Mouse (Mus musculus): ENCODE measurements around the gene Auts2. TPM values are rescaled to one million over a fixed set of nuclear protein-coding genes. Genes with fewer than 3 reads are reported as not detected.

The Auts2 gene
- polyA plus RNA-seq, 1 experiment, result 0.55 TPM

- H3K4me1 ChIP-seq (ENCODE audit: control insufficient read depth, insufficient read depth, low read length), result no peaks in the 10 kb centered on the region
- H3K27ac ChIP-seq (ENCODE audit: insufficient read depth, low read depth, low read length), result no peak overlapping the region
- H3K4me3 ChIP-seq (ENCODE audit: insufficient read depth, low read length), result no peak overlapping the region
- TF ChIP-seq CTCF (IDR thresholded peaks at IDR 0.05; ENCODE audit: low read depth, low read length) (no peak), POLR2A (IDR thresholded peaks at IDR 0.05; ENCODE audit: borderline replicate concordance, low read depth, low read length) (no peak)
Measured at GRCm38 (mm10) chr5:132229023-132229422, 314.1 kb downstream of the Auts2 start.

- Histone ChIP-seq H3K4me3 (ENCODE audit: insufficient read depth, low read length) (no peak overlapping the region), H3K4me1 (ENCODE audit: control insufficient read depth, insufficient read depth, low read length) (no peaks in the 10 kb centered on the region), H3K27ac (ENCODE audit: insufficient read depth, low read depth, low read length) (no peak overlapping the region)
- TF ChIP-seq POLR2A (IDR thresholded peaks at IDR 0.05; ENCODE audit: borderline replicate concordance, low read depth, low read length), result no peak
- no peak for TF ChIP-seq CTCF (IDR thresholded peaks at IDR 0.05; ENCODE audit: low read depth, low read length)
Measured at GRCm38 (mm10) chr5:132220376-132220930, 322.7 kb downstream of the Auts2 start.

- no peaks in the 10 kb centered on the region for H3K4me1 ChIP-seq (ENCODE audit: control insufficient read depth, insufficient read depth, low read length)
- no peak overlapping the region for H3K27ac ChIP-seq (ENCODE audit: insufficient read depth, low read depth, low read length)
- TF ChIP-seq POLR2A (IDR thresholded peaks at IDR 0.05; ENCODE audit: borderline replicate concordance, low read depth, low read length), result no peak
- TF ChIP-seq CTCF (IDR thresholded peaks at IDR 0.05; ENCODE audit: low read depth, low read length), result no peak
- H3K4me3 ChIP-seq (ENCODE audit: insufficient read depth, low read length), result no peak overlapping the region
Measured at GRCm38 (mm10) chr5:132216143-132216542, 327.0 kb downstream of the Auts2 start.

DNA sequence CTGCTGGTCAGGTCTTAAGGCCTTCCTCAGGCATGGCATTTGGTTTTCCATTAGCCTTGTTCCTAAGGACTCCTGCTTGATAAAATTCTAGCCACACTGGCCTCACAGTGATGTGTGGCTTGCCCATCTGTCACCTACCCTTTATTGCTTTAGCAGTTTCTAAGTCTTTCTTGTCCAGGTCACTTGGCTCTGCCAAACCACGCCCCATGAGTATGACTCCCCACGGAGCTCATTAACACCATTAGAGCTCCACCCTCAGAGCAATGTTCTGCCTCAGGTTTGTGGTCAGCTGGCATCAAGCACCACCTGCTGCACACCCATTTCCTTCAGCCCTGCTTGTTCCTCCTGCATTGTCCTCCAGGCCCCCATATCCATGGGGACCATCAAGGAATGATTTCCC is 330.7 kb downstream of the Auts2 start:
- no peak for TF ChIP-seq CTCF (IDR thresholded peaks at IDR 0.05; ENCODE audit: low read depth, low read length)
- H3K4me3 ChIP-seq (ENCODE audit: insufficient read depth, low read length), result no peak overlapping the region
- no peaks in the 10 kb centered on the region for H3K4me1 ChIP-seq (ENCODE audit: control insufficient read depth, insufficient read depth, low read length)
- no peak overlapping the region for H3K27ac ChIP-seq (ENCODE audit: insufficient read depth, low read depth, low read length)

GRCm38 (mm10) chr5:132209694-132210093 is 333.4 kb downstream of the Auts2 start:
- Histone ChIP-seq H3K27ac (ENCODE audit: insufficient read depth, low read depth, low read length) (no peak overlapping the region), H3K4me3 (ENCODE audit: insufficient read depth, low read length) (no peak overlapping the region), H3K4me1 (ENCODE audit: control insufficient read depth, insufficient read depth, low read length) (no peaks in the 10 kb centered on the region)
- no peak for TF ChIP-seq POLR2A (IDR thresholded peaks at IDR 0.05; ENCODE audit: borderline replicate concordance, low read depth, low read length)
- no peak for TF ChIP-seq CTCF (IDR thresholded peaks at IDR 0.05; ENCODE audit: low read depth, low read length)

- Histone ChIP-seq H3K4me3 (ENCODE audit: insufficient read depth, low read length) (no peak overlapping the region), H3K4me1 (ENCODE audit: control insufficient read depth, insufficient read depth, low read length) (no peaks in the 10 kb centered on the region), H3K27ac (ENCODE audit: insufficient read depth, low read depth, low read length) (no peak overlapping the region)
- TF ChIP-seq POLR2A (IDR thresholded peaks at IDR 0.05; ENCODE audit: borderline replicate concordance, low read depth, low read length) (no peak), CTCF (IDR thresholded peaks at IDR 0.05; ENCODE audit: low read depth, low read length) (no peak)
Measured at GRCm38 (mm10) chr5:132206220-132206619, 336.9 kb downstream of the Auts2 start.

GRCm38 (mm10) chr5:132203846-132204245 is 339.3 kb downstream of the Auts2 start:
- no peak overlapping the region for H3K27ac ChIP-seq (ENCODE audit: insufficient read depth, low read depth, low read length)
- no peak overlapping the region for H3K4me3 ChIP-seq (ENCODE audit: insufficient read depth, low read length)
- no peaks in the 10 kb centered on the region for H3K4me1 ChIP-seq (ENCODE audit: control insufficient read depth, insufficient read depth, low read length)
- no peak for TF ChIP-seq CTCF (IDR thresholded peaks at IDR 0.05; ENCODE audit: low read depth, low read length)
- TF ChIP-seq POLR2A (IDR thresholded peaks at IDR 0.05; ENCODE audit: borderline replicate concordance, low read depth, low read length), result no peak

GRCm38 (mm10) chr5:132201077-132201645 is 342.0 kb downstream of the Auts2 start:
- Histone ChIP-seq H3K4me1 (ENCODE audit: control insufficient read depth, insufficient read depth, low read length) (no peaks in the 10 kb centered on the region), H3K27ac (ENCODE audit: insufficient read depth, low read depth, low read length) (no peak overlapping the region), H3K4me3 (ENCODE audit: insufficient read depth, low read length) (no peak overlapping the region)
- TF ChIP-seq CTCF (IDR thresholded peaks at IDR 0.05; ENCODE audit: low read depth, low read length) (no peak), POLR2A (IDR thresholded peaks at IDR 0.05; ENCODE audit: borderline replicate concordance, low read depth, low read length) (no peak)

DNA sequence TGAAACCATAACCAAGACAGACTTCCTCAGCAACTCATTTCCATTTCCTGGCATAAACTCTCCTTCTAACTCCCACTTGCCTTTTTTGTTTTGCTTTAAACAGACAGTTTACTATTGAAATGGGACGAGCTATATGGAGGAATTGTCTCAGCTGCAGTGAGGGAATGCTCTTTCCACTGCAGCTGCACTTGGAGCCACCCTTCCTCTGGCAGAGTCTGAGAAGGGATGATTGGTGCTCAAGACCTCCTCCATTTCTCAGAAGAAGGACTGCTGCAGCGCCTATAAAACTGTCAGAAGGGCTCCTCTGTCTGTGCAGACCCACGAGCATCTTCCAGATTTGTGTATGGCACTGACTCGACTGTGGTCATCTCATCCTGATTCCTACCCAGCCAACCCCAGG is 342.5 kb downstream of the Auts2 start:
- TF ChIP-seq CTCF (IDR thresholded peaks at IDR 0.05; ENCODE audit: low read depth, low read length) (no peak), POLR2A (IDR thresholded peaks at IDR 0.05; ENCODE audit: borderline replicate concordance, low read depth, low read length) (no peak)
- Histone ChIP-seq H3K4me3 (ENCODE audit: insufficient read depth, low read length) (no peak overlapping the region), H3K4me1 (ENCODE audit: control insufficient read depth, insufficient read depth, low read length) (no peaks in the 10 kb centered on the region), H3K27ac (ENCODE audit: insufficient read depth, low read depth, low read length) (no peak overlapping the region)

- no peaks in the 10 kb centered on the region for H3K4me1 ChIP-seq (ENCODE audit: control insufficient read depth, insufficient read depth, low read length)
- TF ChIP-seq CTCF (IDR thresholded peaks at IDR 0.05; ENCODE audit: low read depth, low read length), result no peak
- no peak overlapping the region for H3K4me3 ChIP-seq (ENCODE audit: insufficient read depth, low read length)
- no peak overlapping the region for H3K27ac ChIP-seq (ENCODE audit: insufficient read depth, low read depth, low read length)
Measured at GRCm38 (mm10) chr5:132195048-132195533, 348.1 kb downstream of the Auts2 start.

Data from bone marrow macrophage, adult 2 months (primary cell).